Mouse (Mus musculus) layer of hippocampus, adult 8-10 months (tissue): ENCODE results near the gene Tnnc2. TPM values are rescaled to one million over a fixed set of nuclear protein-coding genes. Genes with fewer than 3 reads are reported as not detected.

Source experiments
- DNase-seq, 2 experiments: peaks; one replicate each; pipeline ENCODE4 v3.0.0; 2022; ENCODE audit warnings: low spot score in 2 of 2
- total RNA-seq, 4 experiments: library from RNA; stranded (reverse); gene quantifications; 2 replicates each; pipeline ENCODE4 v1.2.4; 2022

Tnnc2 gene
- total RNA-seq, 4 experiments from 2014 or later, result 1.4 TPM; not detected in 3

GRCm38 (mm10) chr2:164773989-164774364 is 5.8 kb downstream of the Tnnc2 start:
- DNase-seq, result no peak

GRCm38 (mm10) chr2:164773229-164773988 is 6.4 kb downstream of the Tnnc2 start:
- DNase-seq, result no peak

GRCm38 (mm10) chr2:164771123-164771522 is 8.6 kb downstream of the Tnnc2 start:
- no peak for DNase-seq

- DNase-seq, result no peak
These were observed 9.5 kb downstream of the Tnnc2 start for GRCm38 (mm10) chr2:164770279-164770678.

- DNase-seq, result peak; percentile 98 to 99
These were observed 10.3 kb downstream of the Tnnc2 start, which contains the start of gene Ube2c for GRCm38 (mm10) chr2:164769258-164770037. Gene Ube2c (plus strand): TSS chr2:164769898.

- no peak for DNase-seq
These were observed 11.8 kb downstream of the Tnnc2 start for GRCm38 (mm10) chr2:164767812-164768540.

- DNase-seq, result no peak
These were observed 13.9 kb downstream of the Tnnc2 start for GRCm38 (mm10) chr2:164765841-164766240.

- no peak for DNase-seq
These were observed 17.2 kb downstream of the Tnnc2 start for GRCm38 (mm10) chr2:164762593-164762992.

GRCm38 (mm10) chr2:164761971-164762370 is 17.8 kb downstream of the Tnnc2 start:
- no peak for DNase-seq

GRCm38 (mm10) chr2:164761502-164761901 is 18.3 kb downstream of the Tnnc2 start:
- DNase-seq, result no peak

GRCm38 (mm10) chr2:164760059-164760833 is 19.5 kb downstream of the Tnnc2 start:
- DNase-seq, result no peak

GRCm38 (mm10) chr2:164758692-164759091 is 21.1 kb downstream of the Tnnc2 start:
- no peak for DNase-seq

- DNase-seq, result no peak
These were observed 21.9 kb downstream of the Tnnc2 start for GRCm38 (mm10) chr2:164757841-164758240.

- no peak for DNase-seq
These were observed 25.0 kb downstream of the Tnnc2 start for GRCm38 (mm10) chr2:164754800-164755199.

- no peak for DNase-seq
These were observed 25.7 kb downstream of the Tnnc2 start for GRCm38 (mm10) chr2:164754105-164754504.

GRCm38 (mm10) chr2:164752454-164752853 is 27.3 kb downstream of the Tnnc2 start:
- DNase-seq, result no peak

- no peak for DNase-seq
These were observed 30.8 kb downstream of the Tnnc2 start for GRCm38 (mm10) chr2:164748991-164749390.

GRCm38 (mm10) chr2:164748191-164748590 is 31.6 kb downstream of the Tnnc2 start:
- DNase-seq, result no peak

GRCm38 (mm10) chr2:164746693-164747092 is 33.1 kb downstream of the Tnnc2 start:
- no peak for DNase-seq

- peak; percentile 87 to 91 for DNase-seq
These were observed 33.8 kb downstream of the Tnnc2 start, which contains the start of the genes Wfdc3 and Dnttip1 for GRCm38 (mm10) chr2:164745843-164746479. Gene Wfdc3 (minus strand): TSS chr2:164745931. Gene Dnttip1 (plus strand): TSS chr2:164745983.
